Mouse (Mus musculus): ENCODE results near the gene Ccdc38.

DNA sequence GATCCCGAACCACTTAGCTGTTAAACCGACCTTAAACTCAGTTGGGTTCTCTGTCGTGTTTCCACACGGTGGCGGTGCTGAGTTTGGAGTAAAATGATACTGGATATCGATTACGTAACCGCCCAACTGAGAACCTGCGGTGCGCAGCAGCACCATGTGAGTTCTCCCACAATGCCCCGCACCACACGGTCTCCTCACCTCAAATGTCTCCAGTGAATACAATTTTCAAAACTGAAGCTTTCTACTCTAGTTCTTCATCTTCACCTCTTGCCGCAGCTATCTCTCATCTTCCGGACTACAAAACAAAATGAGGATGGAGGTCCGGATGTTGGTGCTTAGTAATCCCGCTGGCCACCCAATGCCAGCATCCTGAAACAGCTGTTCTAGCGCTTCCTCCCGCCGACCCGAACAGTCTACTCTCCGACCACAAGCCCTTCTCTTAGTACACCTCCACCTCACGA, 53.6 kb downstream of the Ccdc38 start:
- TF ChIP-seq POLR2A (IDR thresholded peaks at IDR 0.05; ENCODE audit: insufficient read depth, low read depth, low read length) (peak; percentile 43; the same call in 1 of the 2 replicates), CTCF (IDR thresholded peaks at IDR 0.05) (peak; percentile 85)

Measured in heart, adult 2 months (tissue).